ENCODE assay signal across 10 mouse cellular contexts in the genomic region with DNA sequence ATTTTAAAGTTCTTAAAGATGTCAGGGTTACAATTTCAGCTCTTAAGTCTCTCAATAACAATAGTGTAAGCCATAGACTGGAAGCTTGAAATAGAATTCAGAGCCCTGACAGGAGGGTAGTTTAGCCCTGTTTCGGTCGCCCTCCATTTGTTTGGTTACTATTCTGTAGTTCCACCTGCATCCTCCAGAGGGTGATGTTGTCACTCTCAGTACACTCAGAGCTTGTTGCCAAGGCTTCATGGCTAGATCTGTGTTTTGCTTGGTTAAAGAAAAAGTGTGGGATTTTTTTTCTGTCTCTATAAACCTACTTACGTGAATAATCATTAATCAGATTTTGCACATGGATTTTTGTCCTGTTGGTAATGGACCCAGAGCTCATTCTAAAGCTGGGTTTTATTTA. TPM values are rescaled to one million over a fixed set of nuclear protein-coding genes. Genes with fewer than 3 reads are reported as not detected.
A peak's percentile ranks its signal among the peaks of the same experiment; 100 is the strongest.
DNase-seq lines count a peak whose midpoint lies in the region; ATAC-seq and TF ChIP-seq lines count a peak whose summit lies in the region.
"Had no signal": no experiment of that assay in that cellular context is flagged by ENCODE, and none has a peak within 500 bp of the region (broad histone marks: within the 10 kb centered on the region; RNA-seq: fewer than 3 reads in every experiment).

No protein-coding gene starts in this region.

- no peaks in the 10 kb centered on the region for H3K4me1 ChIP-seq in liver, embryonic 12.5 days
- H3K4me1 ChIP-seq in forebrain, embryonic 11.5 days (replicated peaks; ENCODE audit: control insufficient read depth, insufficient read depth, low read length) = no peaks in the 10 kb centered on the region
- H3K4me1 ChIP-seq in midbrain, embryonic 13.5 days (replicated peaks) = no peaks in the 10 kb centered on the region

- H3K36me3 ChIP-seq in liver, embryonic 12.5 days = no peaks in the 10 kb centered on the region
- no peaks in the 10 kb centered on the region for H3K36me3 ChIP-seq in forebrain, embryonic 11.5 days (ENCODE audit: control insufficient read depth, insufficient read depth, low read length)
- H3K36me3 ChIP-seq in midbrain, embryonic 13.5 days = peaks cover 25% of the 10 kb centered on the region

- peak; percentile 92 for TF ChIP-seq CTCF in left cerebral cortex, adult 2 months (IDR thresholded peaks at IDR 0.05)

- H3K4me3 ChIP-seq in liver, embryonic 12.5 days = no peak overlapping the region
- no peak overlapping the region for H3K4me3 ChIP-seq in forebrain, embryonic 11.5 days (ENCODE audit: low read depth, low read length)
- no peak overlapping the region for H3K4me3 ChIP-seq in left cerebral cortex, adult 2 months
- no peak overlapping the region for H3K4me3 ChIP-seq in midbrain, embryonic 13.5 days (replicated peaks)
- H3K4me3 ChIP-seq: embryonic facial prominence, embryonic 13.5 days had no signal

- intact Hi-C loops in left cerebral cortex, adult 2 months (cut with DNase I) = loop anchor here (1.0 to 5.0 kb wide), 6 partner anchors 43 to 403 kb away; a partner anchor contains a TSS

- H3K9me3 ChIP-seq in liver, embryonic 12.5 days (replicated peaks) = no peaks in the 10 kb centered on the region
- peaks cover 2% of the 10 kb centered on the region; the same call in 1 of the 2 replicates for H3K9me3 ChIP-seq in forebrain, embryonic 11.5 days (ENCODE audit: control insufficient read depth, low read length)
- no peaks in the 10 kb centered on the region for H3K9me3 ChIP-seq in midbrain, embryonic 13.5 days
- H3K9me3 ChIP-seq: embryonic facial prominence, embryonic 13.5 days had no signal

- no peak overlapping the region for H3K4me2 ChIP-seq in liver, embryonic 12.5 days
- no peak overlapping the region for H3K4me2 ChIP-seq in forebrain, embryonic 11.5 days (ENCODE audit: low read depth, low read length, severe bottlenecking)
- H3K4me2 ChIP-seq in midbrain, embryonic 13.5 days (replicated peaks) = no peak overlapping the region
- H3K4me2 ChIP-seq: embryonic facial prominence, embryonic 13.5 days had no signal

- DNase-seq in liver = peak; percentile 38
- DNase-seq in T-cell, adult 2 months (ENCODE audit: low spot score) = peak; percentile 56
- DNase-seq in forebrain, embryonic 11.5 days (ENCODE audit: low spot score) = no peak
- peak; percentile 35 for DNase-seq in hindlimb bud, embryonic 11.5 days (ENCODE audit: extremely low spot score, low read depth, low spot score)
- DNase-seq in left cerebral cortex, adult 2 months (ENCODE audit: extremely low spot score in 1 of 2, low spot score in 2 of 2) = peak; percentile 45 to 60
- DNase-seq in thymus, postnatal 0 days (ENCODE audit: low spot score) = peak; percentile 80

- H3K27me3 ChIP-seq in liver, embryonic 12.5 days (replicated peaks) = no peaks in the 10 kb centered on the region
- H3K27me3 ChIP-seq in forebrain, embryonic 11.5 days (ENCODE audit: control insufficient read depth, insufficient read depth, low read length) = no peaks in the 10 kb centered on the region
- H3K27me3 ChIP-seq in midbrain, embryonic 13.5 days = no peaks in the 10 kb centered on the region
- H3K27me3 ChIP-seq: embryonic facial prominence, embryonic 13.5 days had no signal

- H3K27ac ChIP-seq in liver, embryonic 12.5 days = no peak overlapping the region
- H3K27ac ChIP-seq in forebrain, embryonic 11.5 days (ENCODE audit: low read depth, low read length) = no peak overlapping the region
- no peak overlapping the region for H3K27ac ChIP-seq in left cerebral cortex, adult 2 months
- H3K27ac ChIP-seq in midbrain, embryonic 13.5 days = no peak overlapping the region
- H3K27ac ChIP-seq: embryonic facial prominence, embryonic 13.5 days; macrophage had no signal

- H3K9ac ChIP-seq in liver, embryonic 12.5 days = no peak overlapping the region
- H3K9ac ChIP-seq in forebrain, embryonic 11.5 days (ENCODE audit: low read length) = no peak overlapping the region
- H3K9ac ChIP-seq in midbrain, embryonic 13.5 days (replicated peaks) = no peak overlapping the region
- H3K9ac ChIP-seq: embryonic facial prominence, embryonic 13.5 days had no signal

- 24% methylated on average over 3 of the region's 3 CpGs for WGBS in liver, embryonic 12.5 days (ENCODE audit: insufficient replicate concordance)
- 33% methylated on average over 3 of the region's 3 CpGs for WGBS in forebrain, embryonic 11.5 days
- 31% methylated on average over 3 of the region's 3 CpGs for WGBS in midbrain, embryonic 13.5 days

- ATAC-seq in liver, embryonic 12.5 days = no peak
- ATAC-seq in forebrain, embryonic 11.5 days (replicated peaks; ENCODE audit: low FRiP score) = peak; percentile 76
- peak; percentile 69 for ATAC-seq in midbrain, embryonic 13.5 days

RNA-seq across cellular contexts. Expression of a gene that starts 12.4 kb away (rescaled TPM):
- 0.62 and 0.77 TPM in 2 replicates for polyA plus RNA-seq in liver, embryonic 12.5 days (2016; fragmentation: Nextera tagmentation; extraction: Ambion mirVana)
- polyA plus RNA-seq in forebrain, embryonic 11.5 days (2014; fragmentation: Nextera tagmentation; extraction: Ambion mirVana) = 2.1 and 2.9 TPM in 2 replicates
- 1 to 10 TPM; 1.3 to 1.9 TPM for total RNA-seq in left cerebral cortex, adult 2 months (2021)
- 1.5 TPM in 2 replicates for polyA plus RNA-seq in midbrain, embryonic 13.5 days (2015; fragmentation: Nextera tagmentation; extraction: Ambion mirVana)
- polyA plus RNA-seq in thymus, postnatal 0 days (2015; fragmentation: Nextera tagmentation; extraction: Ambion mirVana) = 0.88 and 1.3 TPM in 2 replicates

RNA-seq across cellular contexts. Expression of a gene that starts 48.6 kb away (rescaled TPM):
- polyA plus RNA-seq in liver, embryonic 12.5 days (2016; fragmentation: Nextera tagmentation; extraction: Ambion mirVana) = 0.68 and 0.85 TPM in 2 replicates
- polyA plus RNA-seq in forebrain, embryonic 11.5 days (2014; fragmentation: Nextera tagmentation; extraction: Ambion mirVana) = 7.3 and 9.3 TPM in 2 replicates
- total RNA-seq in left cerebral cortex, adult 2 months (2021) = 100 to 1,000 TPM; 128 to 135 TPM
- 12.5 and 13.4 TPM in 2 replicates for polyA plus RNA-seq in midbrain, embryonic 13.5 days (2015; fragmentation: Nextera tagmentation; extraction: Ambion mirVana)
- 0.73 and 0.94 TPM in 2 replicates for polyA plus RNA-seq in thymus, postnatal 0 days (2015; fragmentation: Nextera tagmentation; extraction: Ambion mirVana)
